Mouse (Mus musculus) bone marrow macrophage, adult 2 months (primary cell): Measurements from ENCODE around the gene Gata3.

ENCODE experiments used
- CTCF ChIP-seq: IDR thresholded peaks from 2 replicates; pipeline ENCODE4 v1.5.1; 2012; ENCODE audit warnings: low read depth, mild to moderate bottlenecking, low read length, moderate library complexity
- POLR2A ChIP-seq: IDR thresholded peaks from 2 replicates; pipeline ENCODE4 v1.6.1; 2012; ENCODE audit warnings: mild to moderate bottlenecking, low read depth, low read length, borderline replicate concordance

GRCm38 (mm10) chr2:9855861-9856260, 34.0 kb downstream of the Gata3 start:
- TF ChIP-seq POLR2A, result no peak
- TF ChIP-seq CTCF, result no peak
